Mouse (Mus musculus) ES-E14 (cell line): ENCODE data around the gene Igfals. TPM values are rescaled to one million over a fixed set of nuclear protein-coding genes. Genes with fewer than 3 reads are reported as not detected.

Experiments used
- DNase-seq: peaks from one replicate; pipeline ENCODE4 v3.0.0-alpha.2; 2013; ENCODE audit warnings: low read depth, low spot score
- H3K27ac ChIP-seq: 2 replicates; pipeline ENCODE4 v1.5.1; 2012; ENCODE audit warnings: low read depth, mild to moderate bottlenecking, low read length, moderate library complexity, mixed read lengths; ENCODE audit not compliant: poor library complexity, insufficient read depth, severe bottlenecking
- H3K36me3 ChIP-seq: 2 replicates; pipeline ENCODE4 v1.6.1; 2012; ENCODE audit warnings: mild to moderate bottlenecking, low read length, moderate library complexity, mixed read lengths; ENCODE audit not compliant: control insufficient read depth, poor library complexity, insufficient read depth, severe bottlenecking
- H3K4me1 ChIP-seq, 2 experiments: fragments of 150-350 bp in 1 of 2; sonication (generic) in 1 of 2; 2 replicates each; pipeline ENCODE4 v1.6.1; 2012; ENCODE audit warnings: low read length in 2 of 2, mild to moderate bottlenecking in 1 of 2, mixed read lengths in 1 of 2; ENCODE audit not compliant: control insufficient read depth in 2 of 2, insufficient read depth in 2 of 2, poor library complexity in 1 of 2
- H3K4me3 ChIP-seq, 2 experiments: fragments of 150-350 bp in 1 of 2; sonication (generic) in 1 of 2; 2 replicates each; pipeline ENCODE4 v1.5.1; 2012; ENCODE audit warnings: low read length in 2 of 2, low read depth in 1 of 2, mild to moderate bottlenecking in 1 of 2, mixed read lengths in 1 of 2; ENCODE audit not compliant: insufficient read depth in 1 of 2, poor library complexity in 1 of 2, severe bottlenecking in 1 of 2
- H3K9ac ChIP-seq: 2 replicates; pipeline ENCODE4 v1.6.1; 2012; ENCODE audit warnings: low read depth, mild to moderate bottlenecking, low read length, mixed read lengths; ENCODE audit not compliant: poor library complexity, insufficient read depth, severe bottlenecking
- H3K9me3 ChIP-seq: fragments of 150-350 bp; sonication (generic); 2 replicates; pipeline ENCODE4 v1.6.1; 2012; ENCODE audit warnings: low read depth, mild to moderate bottlenecking, low read length; ENCODE audit not compliant: control insufficient read depth, insufficient read depth
- CHD2 ChIP-seq: IDR thresholded peaks from 2 replicates; pipeline ENCODE4 v1.6.1; 2014; ENCODE audit warnings: mild to moderate bottlenecking, low read depth, low read length, inconsistent platforms
- HCFC1 ChIP-seq: IDR thresholded peaks from 2 replicates; pipeline ENCODE4 v1.6.1; 2012; ENCODE audit warnings: low read length, inconsistent platforms, borderline replicate concordance; ENCODE audit not compliant: insufficient read depth
- MAFK ChIP-seq: IDR thresholded peaks from 2 replicates; pipeline ENCODE4 v1.6.1; 2014; ENCODE audit warnings: mild to moderate bottlenecking, low read depth, low read length, inconsistent platforms; ENCODE audit not compliant: insufficient read depth
- ZC3H11A ChIP-seq: IDR thresholded peaks from 2 replicates; pipeline ENCODE4 v1.6.1; 2012; ENCODE audit warnings: low read depth, mild to moderate bottlenecking, inconsistent platforms, low read length, borderline replicate concordance
- ZNF384 ChIP-seq: IDR thresholded peaks from 2 replicates; pipeline ENCODE4 v1.6.1; 2012; ENCODE audit warnings: low read depth, low read length, inconsistent platforms
- in situ Hi-C, 2 experiments: fragments of 600-800 bp; cut with MboI; formaldehyde crosslinking; loops; one replicate each; pipeline ENCODE4 v1.15.1; 2025; ENCODE audit warnings: low sequenced_read_pairs in 2 of 2, inconsistent platforms in 1 of 2; ENCODE audit not compliant: unreplicated experiment in 2 of 2
- total RNA-seq: library from RNA; depleted of rRNA; stranded (reverse); fragments of 300-350 nt; gene quantifications from 2 replicates; pipeline ENCODE4 v1.2.3, GENCODE M21; 2012

Igfals gene
- total RNA-seq, 1 experiment = 2.5 TPM

- peaks cover 8% of the 10 kb centered on the region; the same call in 1 of the 2 replicates for H3K36me3 ChIP-seq
- peaks cover 0 to 7% of the 10 kb centered on the region in 2 experiments; a peak in 1 of 4 replicates for H3K4me1 ChIP-seq
- in situ Hi-C loops = no loop called here
- H3K9ac ChIP-seq = no peak overlapping the region
- H3K4me3 ChIP-seq = no peak overlapping the region
- TF ChIP-seq MAFK = no peak
- no peak for TF ChIP-seq ZC3H11A
- TF ChIP-seq HCFC1 = no peak
- no peak for TF ChIP-seq ZNF384
- no peak for TF ChIP-seq CHD2
- no peaks in the 10 kb centered on the region for H3K9me3 ChIP-seq
- no peak for DNase-seq
- H3K27ac ChIP-seq = no peak overlapping the region; the same call in 1 of the 2 replicates
Observed at GRCm38 (mm10) chr17:24856589-24856988, 9.2 kb upstream of the Igfals start.

- Histone ChIP-seq H3K4me1 (peaks cover 0 to 7% of the 10 kb centered on the region in 2 experiments; a peak in 1 of 4 replicates), H3K9ac (no peak overlapping the region), H3K27ac (no peak overlapping the region), H3K4me3 (no peak overlapping the region), H3K9me3 (no peaks in the 10 kb centered on the region), H3K36me3 (peaks cover 9% of the 10 kb centered on the region; the same call in 1 of the 2 replicates)
- TF ChIP-seq ZC3H11A (no peak), HCFC1 (no peak), MAFK (no peak), ZNF384 (no peak), CHD2 (no peak)
- in situ Hi-C loops = no loop called here
- no peak for DNase-seq
Observed at GRCm38 (mm10) chr17:24857831-24858470, 7.8 kb upstream of the Igfals start.

GRCm38 (mm10) chr17:24858967-24859366 lies 6.8 kb upstream of the Igfals start:
- in situ Hi-C loops = no loop called here
- no peak overlapping the region for H3K4me3 ChIP-seq
- no peaks in the 10 kb centered on the region for H3K9me3 ChIP-seq
- H3K27ac ChIP-seq = no peak overlapping the region
- TF ChIP-seq MAFK (no peak), ZNF384 (no peak), HCFC1 (no peak), CHD2 (no peak), ZC3H11A (no peak)
- H3K4me1 ChIP-seq = peaks cover 0 to 7% of the 10 kb centered on the region in 2 experiments; a peak in 1 of 4 replicates
- DNase-seq = no peak
- no peak overlapping the region for H3K9ac ChIP-seq
- H3K36me3 ChIP-seq = peaks cover 9% of the 10 kb centered on the region; the same call in 1 of the 2 replicates

GRCm38 (mm10) chr17:24860076-24860475 lies 5.7 kb upstream of the Igfals start:
- peaks cover 9% of the 10 kb centered on the region; the same call in 1 of the 2 replicates for H3K36me3 ChIP-seq
- DNase-seq = no peak
- no peak overlapping the region for H3K4me3 ChIP-seq
- H3K9ac ChIP-seq = no peak overlapping the region
- H3K4me1 ChIP-seq = peaks cover 0 to 7% of the 10 kb centered on the region in 2 experiments; a peak in 1 of 4 replicates
- H3K9me3 ChIP-seq = no peaks in the 10 kb centered on the region
- H3K27ac ChIP-seq = no peak overlapping the region
- TF ChIP-seq MAFK = no peak
- no peak for TF ChIP-seq ZC3H11A
- TF ChIP-seq ZNF384 = no peak
- in situ Hi-C loops = no loop called here
